ENCODE assay signal across 8 mouse cellular contexts in the genomic region with DNA sequence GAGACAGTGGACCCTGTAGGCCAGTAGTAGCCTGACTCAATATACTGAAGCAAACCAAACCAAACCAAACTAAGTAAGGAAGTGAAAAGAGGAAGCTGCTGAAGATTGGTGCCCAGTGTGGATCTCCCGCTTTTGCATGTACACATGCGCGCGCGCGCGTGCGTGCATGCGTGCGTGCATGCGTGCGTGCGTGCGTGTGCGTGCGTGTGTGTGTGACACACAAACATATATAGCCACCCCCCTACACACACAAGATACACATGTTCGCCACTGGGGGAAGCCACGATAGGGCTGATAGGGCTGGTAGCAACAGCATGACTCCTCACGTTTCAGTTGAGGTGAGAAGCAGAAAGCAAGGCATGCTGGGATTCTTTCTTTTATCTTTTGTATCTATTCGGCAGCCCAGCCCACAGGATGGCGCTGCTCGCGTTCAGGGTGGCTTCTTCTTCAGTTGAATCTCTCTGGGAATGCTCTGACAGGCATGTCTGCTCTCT. TPM values are rescaled to one million over a fixed set of nuclear protein-coding genes. Genes with fewer than 3 reads are reported as not detected.
DNase-seq lines count a peak whose midpoint lies in the region; ATAC-seq and TF ChIP-seq lines count a peak whose summit lies in the region.

No protein-coding gene starts in this region.

- no peaks in the 10 kb centered on the region for H3K9me3 ChIP-seq in embryonic facial prominence, embryonic 13.5 days
- no peaks in the 10 kb centered on the region for H3K9me3 ChIP-seq in kidney, postnatal 0 days (replicated peaks; ENCODE audit: low read length)
- H3K9me3 ChIP-seq in midbrain, embryonic 13.5 days: no peaks in the 10 kb centered on the region

- H3K4me1 ChIP-seq in embryonic facial prominence, embryonic 13.5 days: peaks cover 11% of the 10 kb centered on the region
- no peaks in the 10 kb centered on the region for H3K4me1 ChIP-seq in kidney, postnatal 0 days (replicated peaks; ENCODE audit: insufficient read depth, low read length)
- H3K4me1 ChIP-seq in midbrain, embryonic 13.5 days (replicated peaks): peaks cover 9% of the 10 kb centered on the region

- no peaks in the 10 kb centered on the region for H3K36me3 ChIP-seq in embryonic facial prominence, embryonic 13.5 days
- no peaks in the 10 kb centered on the region for H3K36me3 ChIP-seq in kidney, postnatal 0 days (ENCODE audit: insufficient read depth, low read length)
- no peaks in the 10 kb centered on the region for H3K36me3 ChIP-seq in midbrain, embryonic 13.5 days

- WGBS in embryonic facial prominence, embryonic 13.5 days: 42% methylated on average over 23 of the region's 23 CpGs
- WGBS in kidney, postnatal 0 days: 32% methylated on average over 23 of the region's 23 CpGs
- WGBS in midbrain, embryonic 13.5 days: 35% methylated on average over 23 of the region's 23 CpGs

- ATAC-seq in embryonic facial prominence, embryonic 13.5 days (ENCODE audit: insufficient number of reproducible peaks, insufficient read depth, low FRiP score, low TSS enrichment, low read depth): no peak
- ATAC-seq in kidney, postnatal 0 days (replicated peaks; ENCODE audit: low FRiP score, low read depth): peak; percentile 72
- ATAC-seq in midbrain, embryonic 13.5 days: no peak

- peak overlapping the region; percentile 25 for H3K4me3 ChIP-seq in embryonic facial prominence, embryonic 13.5 days
- H3K4me3 ChIP-seq in kidney, postnatal 0 days (replicated peaks; ENCODE audit: low read depth, low read length): no peak overlapping the region
- H3K4me3 ChIP-seq in midbrain, embryonic 13.5 days (replicated peaks): peak overlapping the region; percentile 13; the same call in 1 of the 2 replicates

- H3K27ac ChIP-seq in embryonic facial prominence, embryonic 13.5 days: no peak overlapping the region
- H3K27ac ChIP-seq in kidney, postnatal 0 days: no peak overlapping the region
- no peak overlapping the region for H3K27ac ChIP-seq in midbrain, embryonic 13.5 days

- peak overlapping the region; percentile 47 for H3K4me2 ChIP-seq in embryonic facial prominence, embryonic 13.5 days
- peak overlapping the region; percentile 21; the same call in 1 of the 2 replicates for H3K4me2 ChIP-seq in kidney, postnatal 0 days (ENCODE audit: low read length)
- peak overlapping the region; percentile 35 for H3K4me2 ChIP-seq in midbrain, embryonic 13.5 days (replicated peaks)

- H3K27me3 ChIP-seq in embryonic facial prominence, embryonic 13.5 days: no peaks in the 10 kb centered on the region
- no peaks in the 10 kb centered on the region for H3K27me3 ChIP-seq in kidney, postnatal 0 days (ENCODE audit: insufficient read depth, low read length)
- peaks cover 25% of the 10 kb centered on the region; the same call in 1 of the 2 replicates for H3K27me3 ChIP-seq in midbrain, embryonic 13.5 days

- TF ChIP-seq CTCF in kidney, postnatal 0 days (IDR thresholded peaks at IDR 0.05; ENCODE audit: low read depth): peak; percentile 63

- DNase-seq in kidney, adult 8-10 months: peak; percentile 28 to 50
- DNase-seq in kidney, postnatal 10 days: no peak
- peak; percentile 56 for DNase-seq in T-cell, adult 2 months (ENCODE audit: low spot score)
- peak; percentile 58 for DNase-seq in kidney, postnatal 0 days (ENCODE audit: low spot score)
- peak; percentile 42 for DNase-seq in thymus, postnatal 4 days
- DNase-seq in right cerebral cortex, postnatal 4 days: no peak

- no peak overlapping the region; the same call in 1 of the 2 replicates for H3K9ac ChIP-seq in embryonic facial prominence, embryonic 13.5 days
- no peak overlapping the region for H3K9ac ChIP-seq in kidney, postnatal 0 days (ENCODE audit: low read depth, low read length)
- H3K9ac ChIP-seq in midbrain, embryonic 13.5 days (replicated peaks): no peak overlapping the region

RNA-seq across cellular contexts. Expression of a gene that starts 6.4 kb away (rescaled TPM):
- polyA plus RNA-seq in embryonic facial prominence, embryonic 13.5 days (2015; fragmentation: Nextera tagmentation; extraction: Ambion mirVana): 45.7 and 47.9 TPM in 2 replicates
- 23.5 and 26.3 TPM in 2 replicates for polyA plus RNA-seq in kidney, postnatal 0 days (2015; fragmentation: Nextera tagmentation; extraction: Ambion mirVana)
- polyA plus RNA-seq in midbrain, embryonic 13.5 days (2015; fragmentation: Nextera tagmentation; extraction: Ambion mirVana): 116 and 120 TPM in 2 replicates

Comparison
In these comparisons a context has a peak if more than half of its experiments do, and no peak if none do; other contexts are left out.
1. DNase-seq: peak in kidney, adult 8-10 months (2 of 2), T-cell, adult 2 months (single experiment), kidney, postnatal 0 days (single experiment) and thymus, postnatal 4 days (single experiment); none in kidney, postnatal 10 days (single experiment) and right cerebral cortex, postnatal 4 days (single experiment).
2. Peak in every context shown above with its lines, with median percentiles within 50 percentile points of each other: H3K4me2 ChIP-seq.